29 mouse cellular contexts compared by ENCODE assay signal in genomic region chrX:162407291-162407690, GRCm38 (mm10).
DNase-seq lines count a peak whose midpoint lies in the region; ATAC-seq lines count a peak whose summit lies in the region.
"Had no signal": no experiment of that assay in that cellular context is flagged by ENCODE, and none has a peak within 500 bp of the region (broad histone marks: within the 10 kb centered on the region; RNA-seq: fewer than 3 reads in every experiment).

No protein-coding gene starts in this region.

- H3K27ac ChIP-seq in forebrain, embryonic 12.5 days, result no peak overlapping the region
- H3K27ac ChIP-seq in forebrain, embryonic 10.5 days, result no peak overlapping the region
- no peak overlapping the region for H3K27ac ChIP-seq in neural tube, embryonic 11.5 days (ENCODE audit: low read depth, low read length)
- H3K27ac ChIP-seq: embryonic facial prominence, embryonic 12.5 days; embryonic facial prominence, embryonic 15.5 days; heart, embryonic 15.5 days; hindbrain, embryonic 15.5 days had no signal

- ATAC-seq in forebrain, embryonic 12.5 days (ENCODE audit: low FRiP score), result 0 out of 2 replicates have a peak, but pooled peaks have one; percentile 23
- ATAC-seq in neural tube, embryonic 11.5 days (ENCODE audit: insufficient read depth, low FRiP score, low TSS enrichment), result peak; percentile 72
- ATAC-seq in granulocyte monocyte progenitor cell, adult 5-6 weeks (replicated peaks; ENCODE audit: poor library complexity, severe bottlenecking), result no peak
- ATAC-seq: intestine, postnatal 0 days; Patski had no signal

- H3K9me3 ChIP-seq in forebrain, embryonic 12.5 days, result no peaks in the 10 kb centered on the region
- no peaks in the 10 kb centered on the region for H3K9me3 ChIP-seq in forebrain, embryonic 10.5 days
- no peaks in the 10 kb centered on the region for H3K9me3 ChIP-seq in neural tube, embryonic 11.5 days (ENCODE audit: control insufficient read depth, low read length)
- H3K9me3 ChIP-seq: embryonic facial prominence, embryonic 12.5 days; embryonic facial prominence, embryonic 15.5 days; G1E; heart, embryonic 12.5 days; heart, embryonic 15.5 days; hindbrain, embryonic 15.5 days had no signal

- peaks cover 32% of the 10 kb centered on the region for H3K27me3 ChIP-seq in forebrain, embryonic 12.5 days
- H3K27me3 ChIP-seq in forebrain, embryonic 10.5 days (ENCODE audit: poor library complexity, severe bottlenecking), result peaks cover 97% of the 10 kb centered on the region
- peaks cover 4% of the 10 kb centered on the region; the same call in 1 of the 2 replicates for H3K27me3 ChIP-seq in neural tube, embryonic 11.5 days (ENCODE audit: control insufficient read depth, insufficient read depth, low read length)
- H3K27me3 ChIP-seq: CH12.LX; embryonic facial prominence, embryonic 15.5 days; heart, embryonic 15.5 days had no signal

- no peak for DNase-seq in forebrain, embryonic 10.5 days (ENCODE audit: extremely low spot score, low spot score)
- peak; percentile 8 for DNase-seq in heart, adult 11 months
- DNase-seq in heart, postnatal 36 days, result no peak
- no peak for DNase-seq in neural tube, embryonic 11.5 days (ENCODE audit: low spot score)
- no peak for DNase-seq in neural tube, embryonic 10.5 days (ENCODE audit: extremely low spot score, low spot score)
- DNase-seq: adrenal gland, postnatal 10 days; adrenal gland, postnatal 36 days; B cell, adult 2 months; cerebellum, adult 11 months; cerebellum, adult 2 months; cerebellum, adult 9-11 months; cerebellum, postnatal 25 days; gastrocnemius, postnatal 10 days; gastrocnemius, postnatal 36 days; heart, adult 18-20 months; heart, postnatal 10 days; heart, postnatal 4 days; kidney, adult 2 months had no signal

- no peak overlapping the region for H3K9ac ChIP-seq in forebrain, embryonic 12.5 days
- no peak overlapping the region for H3K9ac ChIP-seq in neural tube, embryonic 11.5 days (ENCODE audit: low read length)
- H3K9ac ChIP-seq: embryonic facial prominence, embryonic 12.5 days; embryonic facial prominence, embryonic 15.5 days; heart, embryonic 12.5 days; heart, embryonic 15.5 days; hindbrain, embryonic 15.5 days had no signal

- no peak overlapping the region for H3K4me3 ChIP-seq in forebrain, embryonic 12.5 days (replicated peaks)
- H3K4me3 ChIP-seq in forebrain, embryonic 10.5 days, result no peak overlapping the region
- H3K4me3 ChIP-seq in neural tube, embryonic 11.5 days (ENCODE audit: low read depth, low read length), result no peak overlapping the region
- H3K4me3 ChIP-seq: embryonic facial prominence, embryonic 12.5 days; embryonic facial prominence, embryonic 15.5 days; heart, embryonic 12.5 days; heart, embryonic 15.5 days; hindbrain, embryonic 15.5 days had no signal

- intact Hi-C loops in heart, postnatal 36 days (cut with DNase I), result no loop called here

- no peaks in the 10 kb centered on the region for H3K36me3 ChIP-seq in forebrain, embryonic 12.5 days (replicated peaks)
- H3K36me3 ChIP-seq in forebrain, embryonic 10.5 days (replicated peaks), result no peaks in the 10 kb centered on the region
- no peaks in the 10 kb centered on the region for H3K36me3 ChIP-seq in neural tube, embryonic 11.5 days (ENCODE audit: control insufficient read depth, insufficient read depth, low read length)
- H3K36me3 ChIP-seq: embryonic facial prominence, embryonic 12.5 days; embryonic facial prominence, embryonic 15.5 days; G1E; heart, embryonic 12.5 days; heart, embryonic 15.5 days; hindbrain, embryonic 15.5 days had no signal

- 66% methylated on average over 4 of the region's 4 CpGs for WGBS in forebrain, embryonic 12.5 days
- WGBS in forebrain, embryonic 10.5 days, result 87% methylated on average over 4 of the region's 4 CpGs
- WGBS in neural tube, embryonic 11.5 days, result 75% methylated on average over 4 of the region's 4 CpGs

- no peaks in the 10 kb centered on the region for H3K4me1 ChIP-seq in forebrain, embryonic 12.5 days
- no peaks in the 10 kb centered on the region for H3K4me1 ChIP-seq in forebrain, embryonic 10.5 days
- no peaks in the 10 kb centered on the region for H3K4me1 ChIP-seq in neural tube, embryonic 11.5 days (ENCODE audit: control insufficient read depth, insufficient read depth, low read length)
- H3K4me1 ChIP-seq: embryonic facial prominence, embryonic 12.5 days; embryonic facial prominence, embryonic 15.5 days; heart, embryonic 12.5 days; heart, embryonic 15.5 days; hindbrain, embryonic 15.5 days had no signal

- no peak overlapping the region for H3K4me2 ChIP-seq in forebrain, embryonic 12.5 days
- no peak overlapping the region for H3K4me2 ChIP-seq in neural tube, embryonic 11.5 days (ENCODE audit: low read depth)
- H3K4me2 ChIP-seq: embryonic facial prominence, embryonic 12.5 days; embryonic facial prominence, embryonic 15.5 days; heart, embryonic 12.5 days; heart, embryonic 15.5 days; hindbrain, embryonic 15.5 days had no signal
